Mouse (Mus musculus) small intestine, adult 2 months (tissue): ENCODE data around the gene Ebf1.

ENCODE experiments used
- CTCF ChIP-seq: fragments of 200-500 bp; IDR thresholded peaks from 2 replicates; pipeline ENCODE4 v1.5.1; 2012; ENCODE audit warnings: low read depth, mild to moderate bottlenecking, control low read depth, inconsistent platforms, low read length, moderate library complexity, mixed read lengths; ENCODE audit not compliant: insufficient replicate concordance, insufficient read length; ENCODE audit errors: extremely low read depth
- POLR2A ChIP-seq: fragments of 200-500 bp; IDR thresholded peaks from 2 replicates; pipeline ENCODE4 v1.6.1; 2012; ENCODE audit warnings: low read depth, mild to moderate bottlenecking, control low read depth, inconsistent platforms, low read length, moderate library complexity

GRCm38 (mm10) chr11:44641496-44641895 is 24.4 kb downstream of the Ebf1 start:
- no peak for TF ChIP-seq CTCF
- TF ChIP-seq POLR2A, result no peak
